Mouse (Mus musculus) heart, adult 8-10 months (tissue): ENCODE measurements around the gene Best3. TPM values are rescaled to one million over a fixed set of nuclear protein-coding genes. Genes with fewer than 3 reads are reported as not detected.

Experiments used
- DNase-seq: peaks from one replicate; pipeline ENCODE4 v3.0.0; 2022; ENCODE audit warnings: low spot score
- total RNA-seq, 4 experiments: library from RNA; stranded (reverse); gene quantifications; 2 replicates each; pipeline ENCODE4 v1.2.4; 2022

The Best3 gene
- total RNA-seq, 4 experiments from 2014 or later, result 7.1 to 8.0 (median 7.4) TPM

DNA sequence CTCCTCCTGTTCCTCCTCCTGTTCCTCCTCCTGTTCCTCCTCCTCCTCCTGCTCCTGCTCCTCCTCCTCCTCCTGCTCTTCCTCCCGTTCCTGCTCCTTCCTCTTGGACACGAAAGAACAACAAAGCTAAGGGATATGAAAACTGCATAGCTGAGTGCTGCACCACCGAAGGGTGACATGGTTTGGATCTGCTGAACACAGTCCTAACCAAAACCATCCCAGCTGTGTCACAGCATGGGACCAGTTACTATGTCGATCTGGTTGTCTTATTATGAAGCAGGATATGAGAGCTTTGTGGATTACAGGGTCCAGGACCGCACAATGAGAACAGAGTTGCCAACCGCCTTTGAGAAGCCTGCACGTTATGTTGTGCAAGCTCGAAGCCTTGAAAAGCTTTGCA is 40.1 kb downstream of the Best3 start:
- no peak for DNase-seq

DNA sequence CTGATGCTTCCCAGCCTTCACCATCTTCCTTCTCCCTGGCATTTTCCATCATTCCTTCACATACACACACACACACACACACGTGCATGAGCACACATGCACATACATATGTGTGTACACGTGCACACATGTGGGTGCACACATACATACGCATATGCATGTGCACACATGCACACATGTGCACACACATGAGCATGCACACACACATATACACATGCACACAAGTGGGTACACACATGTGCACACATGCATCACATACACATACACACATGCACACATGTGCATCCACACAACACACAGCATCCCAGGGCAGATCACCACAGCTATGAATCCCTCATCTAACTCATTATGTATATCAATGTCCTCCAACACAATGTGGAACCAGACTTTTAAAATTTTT is 45.0 kb downstream of the Best3 start:
- no peak for DNase-seq

DNA sequence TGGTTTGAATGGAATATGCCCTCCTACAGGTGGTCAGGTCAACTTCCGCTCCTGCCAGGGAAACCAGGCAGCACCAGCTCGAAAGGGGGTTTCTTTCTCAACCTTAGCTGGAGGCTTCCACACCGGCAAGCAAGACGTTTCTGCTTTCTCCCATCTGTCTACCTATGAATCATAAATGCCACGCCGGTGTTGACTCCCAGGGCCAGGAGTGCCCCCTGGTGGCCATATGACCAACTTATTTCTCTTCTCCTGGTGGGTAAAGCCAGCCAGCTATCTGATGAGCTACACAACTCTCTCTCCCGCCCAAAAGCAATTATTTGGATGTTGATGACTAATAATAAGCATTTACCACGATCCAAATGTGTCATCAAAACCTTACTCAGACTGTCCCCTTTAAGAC is 47.7 kb downstream of the Best3 start:
- DNase-seq, result peak; percentile 72

DNA sequence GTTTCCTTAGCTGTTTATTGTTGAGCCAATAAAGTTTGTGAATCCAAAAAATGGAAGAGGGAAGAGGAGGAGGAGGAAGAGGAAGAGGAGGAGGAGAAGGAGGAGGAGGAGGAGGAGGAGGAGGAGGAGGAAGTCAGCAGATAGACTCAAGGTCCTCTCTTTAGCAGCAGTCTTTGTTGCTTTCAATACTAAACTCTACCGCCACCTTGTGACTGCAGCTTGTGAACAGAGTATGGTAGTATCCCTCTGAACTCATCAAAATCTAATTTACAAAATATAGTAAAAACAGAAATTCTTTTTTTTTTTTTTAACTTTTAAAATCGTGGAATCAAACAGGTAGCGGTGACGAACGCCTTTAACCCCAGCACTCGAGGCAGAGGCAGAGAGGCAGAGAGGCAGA is 54.2 kb downstream of the Best3 start:
- DNase-seq, result no peak

DNA sequence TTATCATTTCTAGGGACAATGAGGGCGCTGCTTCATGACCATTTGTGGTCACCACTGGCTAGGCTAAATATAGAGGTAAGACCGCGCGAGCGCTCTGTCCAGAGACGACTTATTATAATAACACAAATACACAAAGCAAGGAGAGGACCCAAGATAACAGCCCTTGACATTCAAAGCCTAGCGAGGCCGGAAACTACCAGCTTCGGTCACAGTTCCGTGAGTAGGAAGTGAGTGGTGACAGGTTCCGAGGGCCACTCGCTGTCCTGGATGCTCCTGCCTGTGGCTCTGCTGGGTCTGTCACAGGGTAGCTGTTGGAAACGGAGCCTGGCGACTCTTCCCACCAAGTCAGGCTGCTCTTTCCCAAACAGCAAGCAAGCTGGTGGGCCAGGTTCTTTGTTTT is 56.2 kb downstream of the Best3 start:
- DNase-seq, result peak; percentile 66

DNA sequence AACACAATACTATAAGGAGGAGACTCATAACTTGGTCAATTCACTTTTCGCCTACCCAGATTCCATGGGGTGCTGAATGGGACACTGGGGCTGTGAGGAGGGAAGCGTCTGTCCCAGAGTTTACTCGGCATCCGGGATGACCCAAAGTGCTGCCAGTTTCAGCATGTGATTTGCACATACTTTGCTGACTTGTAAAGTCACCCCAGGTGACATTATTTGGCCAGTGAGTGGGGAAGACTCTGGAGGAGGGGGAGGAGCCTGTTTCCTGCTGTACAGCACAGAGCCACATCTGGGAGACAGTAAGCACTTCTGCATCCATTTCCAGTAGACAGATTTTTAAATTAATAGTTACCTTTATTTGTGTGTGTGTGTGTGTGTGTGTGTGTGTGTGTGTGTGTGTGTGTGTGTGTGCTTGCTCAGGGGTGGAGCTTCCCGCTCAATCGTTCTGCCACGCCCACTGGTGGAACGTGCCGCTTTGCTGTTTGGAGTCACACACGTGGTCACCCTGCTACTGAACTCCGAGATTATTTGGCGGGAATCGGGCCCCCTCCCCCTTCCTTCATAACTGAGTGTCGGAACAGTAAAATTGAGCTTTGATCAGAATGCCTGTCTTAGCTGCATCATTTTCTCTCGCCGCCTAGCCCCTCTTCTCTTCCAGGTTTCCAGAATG is 57.5 kb downstream of the Best3 start:
- peak; percentile 63 for DNase-seq

DNA sequence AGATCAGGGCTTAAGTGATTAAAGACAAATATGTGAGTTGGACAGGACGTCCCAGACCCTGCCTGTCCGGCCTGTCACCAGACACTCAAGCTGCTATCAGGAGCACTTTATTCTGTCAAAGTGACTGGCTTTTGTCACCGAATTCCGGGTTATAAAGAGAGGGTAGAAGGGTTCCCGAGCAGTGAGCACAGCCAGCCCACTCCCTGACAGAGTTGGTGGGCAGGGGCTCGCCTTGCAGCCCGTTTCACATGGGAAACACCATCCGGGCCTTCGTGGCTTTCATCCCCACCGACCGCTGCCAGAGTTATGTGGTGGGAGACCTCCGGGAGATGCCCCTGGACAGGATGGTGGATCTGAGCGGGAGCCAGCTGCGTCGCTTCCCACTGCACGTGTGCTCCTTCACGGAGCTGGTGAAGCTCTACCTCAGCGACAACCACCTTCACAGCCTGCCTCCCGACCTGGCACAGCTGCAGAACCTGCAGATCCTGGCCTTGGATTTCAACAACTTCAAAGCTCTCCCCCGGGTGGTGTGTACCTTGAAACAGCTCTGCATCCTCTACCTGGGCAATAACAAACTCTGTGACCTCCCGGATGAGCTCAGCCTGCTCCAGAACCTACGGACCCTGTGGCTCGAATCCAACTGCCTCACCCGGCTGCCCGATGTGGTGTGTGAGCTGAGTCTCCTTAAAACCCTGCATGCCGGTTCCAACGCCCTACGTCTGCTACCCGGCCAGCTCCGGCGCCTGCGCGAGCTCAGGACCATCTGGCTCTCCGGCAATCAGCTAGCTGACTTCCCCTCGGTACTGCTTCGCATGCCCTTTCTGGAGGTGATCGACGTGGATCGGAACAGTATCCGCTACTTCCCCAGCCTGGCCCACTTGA is 59.3 kb downstream of the Best3 start, which contains the start of gene Lrrc10:
Gene Lrrc10, plus strand, starts transcription at position 167 of the 882 bp plus-strand sequence.
- DNase-seq, result peak; percentile 41

DNA sequence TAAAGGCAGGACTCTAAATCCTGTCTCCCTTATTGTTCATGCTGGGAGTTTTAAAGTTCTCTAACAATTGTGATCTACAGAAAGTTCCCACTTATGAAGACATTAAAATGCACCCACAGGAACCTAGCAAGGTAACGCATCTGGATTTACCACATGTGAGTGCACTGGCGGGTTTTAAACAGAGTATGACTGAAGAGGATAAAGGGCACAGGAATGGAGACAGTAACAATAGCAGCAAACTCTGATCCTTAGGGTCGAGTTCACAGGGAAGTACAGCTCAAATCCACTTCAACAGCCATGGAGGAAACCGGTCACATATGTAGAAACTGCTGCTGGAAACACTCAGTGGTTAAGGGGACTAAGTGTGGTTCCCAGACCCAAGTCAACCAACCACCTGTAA is 63.1 kb downstream of the Best3 start:
- no peak for DNase-seq

DNA sequence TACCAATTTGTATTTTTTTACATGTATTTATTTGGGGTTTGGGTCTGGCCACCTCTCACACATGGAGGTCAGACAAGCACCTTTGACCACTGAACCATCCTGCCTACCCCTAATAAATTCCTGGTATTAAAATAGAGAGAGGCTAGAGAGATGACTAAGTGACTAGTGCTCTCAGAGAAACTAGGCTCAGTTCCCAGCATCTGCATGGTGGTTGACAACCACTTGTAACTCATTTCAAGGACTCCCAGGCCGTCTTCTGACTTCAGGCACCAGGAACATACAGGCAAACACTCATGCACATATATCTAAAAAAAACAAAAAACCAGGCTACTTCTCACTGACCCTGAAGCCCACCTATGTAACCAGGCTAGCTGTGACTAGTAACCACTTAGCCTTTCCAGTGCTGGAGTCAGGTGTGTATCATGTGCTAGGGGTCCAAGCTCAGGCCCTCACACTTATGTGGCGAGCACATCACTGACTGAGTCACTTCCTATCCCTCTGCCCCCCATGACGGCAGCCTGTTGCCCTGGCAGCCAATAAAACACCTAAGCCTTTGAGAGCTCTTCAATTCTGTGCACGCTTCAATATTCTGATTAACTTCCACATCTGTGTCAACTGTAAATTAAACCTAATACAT is 64.0 kb downstream of the Best3 start:
- no peak for DNase-seq

DNA sequence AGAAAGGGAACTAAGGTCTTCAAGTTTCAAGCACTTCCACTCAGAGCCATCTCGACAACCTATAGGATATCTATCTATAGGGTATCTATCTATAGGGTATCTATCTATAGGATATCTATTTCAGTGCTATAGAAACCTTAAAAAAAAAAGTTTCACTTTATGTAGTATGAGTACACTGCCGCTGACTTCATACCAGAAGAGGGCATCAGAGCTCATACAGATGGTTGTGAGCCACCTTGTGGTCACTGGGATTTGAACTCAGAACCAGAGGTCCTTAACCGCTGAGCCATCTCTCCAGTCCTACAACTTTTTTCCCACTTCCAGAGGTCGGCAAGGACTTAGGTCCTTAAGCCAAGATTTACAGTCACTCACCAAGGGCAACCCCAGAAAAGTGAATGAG is 69.6 kb downstream of the Best3 start:
- DNase-seq, result no peak

DNA sequence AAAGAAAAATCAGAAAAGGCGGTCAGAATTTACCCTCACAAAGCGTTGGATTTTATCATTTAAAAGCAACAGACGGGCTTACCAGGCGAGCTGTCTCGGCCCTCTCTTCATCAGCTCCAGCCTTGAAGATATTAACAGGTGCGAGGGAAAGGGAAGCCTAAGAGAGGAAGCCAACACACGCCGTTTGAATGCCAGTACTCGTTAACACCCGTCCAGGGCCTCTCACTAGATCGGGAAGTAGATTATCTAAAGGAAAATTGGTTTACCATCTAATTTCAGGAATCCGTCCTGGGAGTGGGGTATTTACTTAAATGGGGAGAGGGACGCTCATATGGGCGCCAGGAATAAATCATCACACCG is 76.8 kb downstream of the Best3 start:
- DNase-seq, result no peak

DNA sequence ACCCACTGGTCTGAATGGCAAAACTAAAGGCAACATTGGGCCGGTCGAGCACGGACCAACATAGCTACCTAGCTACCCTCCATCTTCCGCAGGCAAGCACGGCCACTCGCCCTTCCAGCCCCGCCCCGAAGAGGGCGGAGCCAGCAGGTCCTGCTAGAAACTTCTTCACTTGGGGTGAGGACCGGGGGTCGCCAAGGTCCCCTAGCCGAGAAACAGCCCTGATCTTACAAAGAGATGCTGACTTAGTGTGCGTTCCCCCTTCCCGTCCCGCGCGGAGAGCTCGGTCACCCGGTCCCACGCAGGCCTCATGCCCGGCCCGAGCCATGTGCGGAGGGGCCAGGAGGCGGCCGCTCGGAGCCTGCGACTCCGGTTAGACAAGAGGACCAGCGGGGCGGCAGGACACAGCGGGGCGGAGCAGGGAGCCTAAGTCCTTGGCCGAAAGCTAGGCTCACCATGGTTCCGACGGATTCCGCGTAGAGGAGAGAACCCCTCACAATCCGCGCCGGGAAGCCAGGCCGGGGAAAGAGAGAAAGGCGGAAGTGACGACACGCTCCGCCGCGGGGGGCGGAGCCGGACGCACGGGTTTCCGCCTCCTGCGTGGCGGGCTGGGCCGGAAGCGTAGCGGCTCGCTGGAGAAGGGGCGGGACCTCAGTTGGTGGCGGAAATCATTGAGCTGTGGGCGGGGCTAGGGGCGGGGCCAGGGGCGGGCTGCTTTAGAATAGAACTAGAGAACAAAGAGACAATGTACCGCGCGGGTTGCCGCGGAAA is 77.3 kb downstream of the Best3 start, which contains the start of gene Cct2:
Gene Cct2, minus strand, starts transcription at position 561 of the 768 bp plus-strand sequence.
- peak; percentile 86 for DNase-seq

DNA sequence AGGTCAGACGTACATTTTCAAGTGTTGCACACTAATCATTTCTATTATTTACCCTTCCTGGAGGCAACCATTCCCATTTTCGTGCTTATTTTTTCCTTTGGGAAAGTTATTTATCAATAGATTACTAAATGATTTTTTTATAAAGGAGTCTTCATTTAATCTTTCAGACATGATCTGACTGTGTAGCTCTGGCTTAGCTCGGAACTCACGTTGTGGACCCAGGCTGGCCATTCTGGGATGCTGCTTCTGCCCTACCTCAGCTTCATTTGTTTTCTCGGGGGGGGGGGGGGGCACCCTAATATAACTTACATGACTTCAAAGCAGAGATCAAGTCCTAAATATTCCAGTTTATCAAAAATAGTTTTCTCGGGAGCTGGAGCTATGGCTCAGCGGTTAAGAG is 78.0 kb downstream of the Best3 start:
- no peak for DNase-seq

DNA sequence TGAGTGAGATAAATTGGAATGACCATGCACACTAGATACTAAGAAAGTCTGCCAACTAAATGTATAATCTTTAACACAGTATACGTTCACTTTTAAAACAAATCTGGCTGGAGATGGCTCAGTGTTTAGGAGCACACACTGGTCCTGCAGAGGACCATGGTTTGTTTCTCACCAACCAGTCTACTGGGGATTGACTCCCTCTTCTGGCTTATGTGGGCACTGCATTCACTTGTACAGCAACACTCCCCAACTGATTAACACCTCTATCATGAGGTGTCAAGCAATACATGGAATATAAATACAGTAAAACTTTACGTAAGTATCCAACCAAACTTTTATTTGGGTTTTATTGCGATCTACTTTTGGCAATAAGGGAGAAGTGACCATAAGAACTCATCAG is 83.0 kb downstream of the Best3 start:
- no peak for DNase-seq

DNA sequence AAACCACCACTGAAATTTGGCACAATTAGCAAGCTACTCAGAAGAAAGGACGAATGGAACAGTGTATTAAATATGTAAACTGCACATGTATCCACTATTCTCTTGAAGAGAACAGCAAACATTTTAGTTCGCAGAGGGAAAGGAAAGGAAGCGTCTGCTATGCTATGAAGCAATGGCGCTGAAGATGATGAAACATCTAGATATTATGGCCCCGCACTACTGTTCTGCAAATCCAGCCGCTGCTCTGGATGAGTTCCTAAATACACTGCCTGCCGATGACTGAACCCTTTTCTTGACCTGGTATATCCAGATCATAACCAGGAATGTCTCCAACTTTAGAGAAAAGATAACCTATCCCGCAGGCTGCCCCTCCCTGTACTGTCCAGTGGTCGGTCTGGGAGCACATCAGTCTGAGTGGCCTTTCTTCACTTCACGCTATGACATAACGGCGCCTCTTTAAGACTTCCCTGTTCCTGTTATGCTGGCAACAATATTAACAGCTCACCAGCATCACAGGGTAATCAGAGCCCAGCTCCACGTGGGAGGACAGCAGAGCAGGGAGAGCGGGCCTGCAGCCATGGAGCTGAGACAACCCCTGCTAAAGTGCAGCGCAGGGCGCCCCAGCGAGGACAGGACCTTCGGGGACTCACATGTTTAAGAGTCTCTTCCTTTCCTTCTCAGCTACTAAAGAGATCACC is 86.2 kb downstream of the Best3 start:
- DNase-seq, result no peak

DNA sequence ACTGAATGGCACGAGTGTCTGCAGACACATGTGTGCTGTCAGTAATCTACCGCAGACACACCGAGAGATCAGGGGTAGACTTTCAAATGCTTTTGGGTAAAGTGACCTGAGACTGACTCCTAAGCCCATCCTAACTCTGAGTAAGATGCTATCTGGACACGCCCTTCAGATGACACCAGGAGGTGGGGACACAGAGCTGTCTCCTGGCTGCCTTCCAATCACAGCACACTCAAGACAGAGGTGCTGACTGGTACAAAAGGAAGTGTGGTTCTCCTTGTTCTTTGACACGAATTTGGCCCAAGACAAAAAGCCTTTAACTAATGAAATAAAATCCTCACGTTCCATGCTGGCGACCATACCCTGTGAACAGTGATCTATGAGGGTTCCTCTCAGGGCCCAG is 87.1 kb downstream of the Best3 start:
- DNase-seq, result no peak

Other genes starting within 250 kb of the Best3 start
- gene Myrfl, start 89.4 kb upstream of the Best3 start, total RNA-seq, result 1 to 10 TPM in 3 of 4 experiments, under 1 TPM in 1; 0.50 to 2.0 (median 1.2) TPM
- 100 to 1,000 TPM in 3 of 4 experiments, 10 to 100 TPM in 1; 87.9 to 107 (median 103) TPM for gene Rab3ip, start 35.5 kb upstream of the Best3 start, total RNA-seq
- gene Gm10271, start 13.7 kb upstream of the Best3 start, total RNA-seq, result not detected
- 100 to 1,000 TPM; 159 to 208 (median 180) TPM for gene Lrrc10, start 59.0 kb downstream of the Best3 start, total RNA-seq
- 100 to 1,000 TPM; 108 to 128 (median 121) TPM for gene Cct2, start 77.5 kb downstream of the Best3 start, total RNA-seq
- 10 to 100 TPM; 15.2 to 16.8 (median 15.9) TPM for gene Frs2, start 162.2 kb downstream of the Best3 start, total RNA-seq
- gene Yeats4, start 238.2 kb downstream of the Best3 start, total RNA-seq, result 10 to 100 TPM; 25.6 to 32.7 (median 26.6) TPM